Mouse (Mus musculus) spleen, postnatal 14 days (tissue): ENCODE results near the gene Igsf8.
A peak's percentile ranks its signal among the peaks of the same experiment; 100 is the strongest.

Experiments
- DNase-seq, 2 experiments: peaks; one replicate each; pipeline ENCODE4 v3.0.0; 2021 to 2022; ENCODE audit warnings: low spot score in 2 of 2

The Igsf8 gene

GRCm38 (mm10) chr1:172302851-172303250 lies 41.4 kb downstream of the Igsf8 start:
- DNase-seq, result no peak

- DNase-seq, result no peak
Measured at GRCm38 (mm10) chr1:172304443-172304842, 43.0 kb downstream of the Igsf8 start.

- DNase-seq, result no peak
Measured at GRCm38 (mm10) chr1:172305153-172305552, 43.7 kb downstream of the Igsf8 start.

GRCm38 (mm10) chr1:172305635-172306034 lies 44.2 kb downstream of the Igsf8 start:
- DNase-seq, result no peak

- no peak for DNase-seq
Measured at GRCm38 (mm10) chr1:172306196-172306595, 44.8 kb downstream of the Igsf8 start.

GRCm38 (mm10) chr1:172306885-172307284 lies 45.4 kb downstream of the Igsf8 start:
- no peak for DNase-seq

GRCm38 (mm10) chr1:172307936-172308335 lies 46.5 kb downstream of the Igsf8 start:
- no peak for DNase-seq

- no peak for DNase-seq
Measured at GRCm38 (mm10) chr1:172308409-172308808, 47.0 kb downstream of the Igsf8 start.

- DNase-seq, result peak; percentile 68 to 82
Measured at GRCm38 (mm10) chr1:172309699-172310398, 48.4 kb downstream of the Igsf8 start.

- no peak for DNase-seq
Measured at GRCm38 (mm10) chr1:172311248-172311906, 49.9 kb downstream of the Igsf8 start.

- DNase-seq, result peak; percentile 78 to 80
Measured at GRCm38 (mm10) chr1:172311921-172312767, 50.7 kb downstream of the Igsf8 start.

GRCm38 (mm10) chr1:172312768-172313561 lies 51.5 kb downstream of the Igsf8 start:
- peak in 1 of 2 experiments; percentile 28 for DNase-seq

GRCm38 (mm10) chr1:172313613-172314411 lies 52.4 kb downstream of the Igsf8 start:
- no peak for DNase-seq

- no peak for DNase-seq
Measured at GRCm38 (mm10) chr1:172314911-172315310, 53.5 kb downstream of the Igsf8 start.

- DNase-seq, result no peak
Measured at GRCm38 (mm10) chr1:172317431-172317830, 56.0 kb downstream of the Igsf8 start.

- DNase-seq, result no peak
Measured at GRCm38 (mm10) chr1:172317946-172318345, 56.5 kb downstream of the Igsf8 start.

- no peak for DNase-seq
Measured at GRCm38 (mm10) chr1:172318424-172319035, 57.1 kb downstream of the Igsf8 start.

GRCm38 (mm10) chr1:172319346-172319745 lies 57.9 kb downstream of the Igsf8 start:
- DNase-seq, result no peak

GRCm38 (mm10) chr1:172319921-172320411 lies 58.5 kb downstream of the Igsf8 start:
- no peak for DNase-seq

GRCm38 (mm10) chr1:172322725-172323124 lies 61.3 kb downstream of the Igsf8 start:
- DNase-seq, result no peak
